23 mouse cellular contexts compared by ENCODE assay signal in the genomic region with DNA sequence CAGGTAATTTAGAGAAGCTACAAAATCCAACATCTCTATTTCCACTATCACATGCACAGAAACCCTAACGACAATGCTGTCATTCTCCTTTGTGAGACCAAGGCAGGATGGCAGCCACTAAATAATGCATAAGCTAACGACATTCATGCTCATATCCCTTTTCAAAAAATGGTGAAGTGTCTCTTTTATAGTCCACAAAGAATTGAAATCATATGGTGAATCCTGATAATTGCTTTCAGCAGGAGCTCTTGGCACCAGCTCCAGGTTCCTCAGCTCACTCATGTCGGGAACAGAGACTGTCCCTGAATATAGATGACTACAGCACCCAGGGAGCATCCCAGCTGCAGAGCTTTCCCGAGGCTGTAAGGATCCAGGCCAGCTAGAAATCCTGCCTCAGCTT. TPM values are rescaled to one million over a fixed set of nuclear protein-coding genes. Genes with fewer than 3 reads are reported as not detected.
DNase-seq lines count a peak whose midpoint lies in the region; ATAC-seq and TF ChIP-seq lines count a peak whose summit lies in the region.
"Had no signal": no experiment of that assay in that cellular context is flagged by ENCODE, and none has a peak within 500 bp of the region (broad histone marks: within the 10 kb centered on the region; RNA-seq: fewer than 3 reads in every experiment).

No protein-coding gene starts in this region.

- H3K27ac ChIP-seq in hindbrain, embryonic 13.5 days: peak overlapping the region; percentile 55
- H3K27ac ChIP-seq in hindbrain, embryonic 10.5 days: no peak overlapping the region
- H3K27ac ChIP-seq in midbrain, embryonic 14.5 days (replicated peaks; ENCODE audit: low read depth, low read length): peak overlapping the region; percentile 58; the same call in 1 of the 2 replicates
- H3K27ac ChIP-seq in midbrain, embryonic 10.5 days (replicated peaks): no peak overlapping the region
- H3K27ac ChIP-seq in forebrain, embryonic 16.5 days (ENCODE audit: low read length): no peak overlapping the region
- no peak overlapping the region for H3K27ac ChIP-seq in hindbrain, postnatal 0 days
- H3K27ac ChIP-seq: limb, embryonic 15.5 days; macrophage had no signal

- peaks cover 3% of the 10 kb centered on the region; the same call in 1 of the 2 replicates for H3K4me1 ChIP-seq in hindbrain, embryonic 13.5 days (replicated peaks)
- no peaks in the 10 kb centered on the region for H3K4me1 ChIP-seq in hindbrain, embryonic 10.5 days (replicated peaks)
- H3K4me1 ChIP-seq in midbrain, embryonic 14.5 days (ENCODE audit: control insufficient read depth, insufficient read depth, low read length): no peaks in the 10 kb centered on the region
- H3K4me1 ChIP-seq in midbrain, embryonic 10.5 days: no peaks in the 10 kb centered on the region
- no peaks in the 10 kb centered on the region for H3K4me1 ChIP-seq in forebrain, embryonic 16.5 days (replicated peaks; ENCODE audit: control insufficient read depth, insufficient read depth, low read length)
- H3K4me1 ChIP-seq in hindbrain, postnatal 0 days (ENCODE audit: insufficient read depth, low read length): no peaks in the 10 kb centered on the region
- H3K4me1 ChIP-seq: limb, embryonic 15.5 days had no signal

- no peak for TF ChIP-seq CTCF in hindbrain, postnatal 0 days (IDR thresholded peaks at IDR 0.05; ENCODE audit: low read depth)

- no peaks in the 10 kb centered on the region for H3K27me3 ChIP-seq in hindbrain, embryonic 13.5 days
- no peaks in the 10 kb centered on the region for H3K27me3 ChIP-seq in hindbrain, embryonic 10.5 days (ENCODE audit: insufficient read depth, poor library complexity, severe bottlenecking)
- H3K27me3 ChIP-seq in midbrain, embryonic 14.5 days (ENCODE audit: control insufficient read depth, insufficient read depth, low read length): no peaks in the 10 kb centered on the region
- H3K27me3 ChIP-seq in midbrain, embryonic 10.5 days (ENCODE audit: low read depth, poor library complexity, severe bottlenecking): no peaks in the 10 kb centered on the region
- no peaks in the 10 kb centered on the region for H3K27me3 ChIP-seq in forebrain, embryonic 16.5 days (replicated peaks; ENCODE audit: control insufficient read depth, insufficient read depth, low read length)
- no peaks in the 10 kb centered on the region for H3K27me3 ChIP-seq in hindbrain, postnatal 0 days (ENCODE audit: insufficient read depth, low read length)
- H3K27me3 ChIP-seq: limb, embryonic 15.5 days had no signal

- ATAC-seq in hindbrain, embryonic 13.5 days (ENCODE audit: low FRiP score): no peak; the same call in 1 of the 2 replicates
- peak; percentile 72 for ATAC-seq in midbrain, embryonic 14.5 days (ENCODE audit: low FRiP score, low TSS enrichment)
- peak; percentile 95 for ATAC-seq in forebrain, embryonic 16.5 days
- 0 out of 2 replicates have a peak, but pooled peaks have one; percentile 15 for ATAC-seq in hindbrain, postnatal 0 days
- ATAC-seq: CD4-positive, CD25-positive, alpha-beta regulatory T cell, adult 4 months; intestine, embryonic 16.5 days had no signal

- H3K9ac ChIP-seq in hindbrain, embryonic 13.5 days: no peak overlapping the region
- H3K9ac ChIP-seq in midbrain, embryonic 14.5 days (replicated peaks; ENCODE audit: low read length): no peak overlapping the region
- H3K9ac ChIP-seq in forebrain, embryonic 16.5 days (replicated peaks; ENCODE audit: low read depth, low read length): no peak overlapping the region
- no peak overlapping the region for H3K9ac ChIP-seq in hindbrain, postnatal 0 days (replicated peaks; ENCODE audit: low read length)
- H3K9ac ChIP-seq: limb, embryonic 15.5 days had no signal

- no peak for DNase-seq in hindbrain, embryonic 10.5 days (ENCODE audit: low spot score)
- DNase-seq in midbrain, embryonic 14.5 days: peak; percentile 67
- DNase-seq in midbrain, embryonic 10.5 days (ENCODE audit: low spot score): no peak
- peak; percentile 34 for DNase-seq in hindbrain, postnatal 0 days (ENCODE audit: low spot score)
- DNase-seq in gastrocnemius, postnatal 36 days: no peak
- DNase-seq in kidney, postnatal 36 days: no peak
- DNase-seq: adrenal gland, adult 2 months; cerebellum, adult 9-10 months; gastrocnemius, postnatal 10 days; heart, postnatal 14 days; kidney, postnatal 10 days; lung, adult 2 months; right cerebral cortex, postnatal 14 days had no signal

- H3K9me3 ChIP-seq in hindbrain, embryonic 13.5 days: no peaks in the 10 kb centered on the region
- no peaks in the 10 kb centered on the region for H3K9me3 ChIP-seq in hindbrain, embryonic 10.5 days
- H3K9me3 ChIP-seq in midbrain, embryonic 14.5 days (ENCODE audit: control insufficient read depth, low read length): no peaks in the 10 kb centered on the region
- no peaks in the 10 kb centered on the region for H3K9me3 ChIP-seq in midbrain, embryonic 10.5 days (replicated peaks)
- no peaks in the 10 kb centered on the region for H3K9me3 ChIP-seq in forebrain, embryonic 16.5 days (ENCODE audit: control insufficient read depth, low read length)
- no peaks in the 10 kb centered on the region for H3K9me3 ChIP-seq in hindbrain, postnatal 0 days (ENCODE audit: low read length)
- H3K9me3 ChIP-seq: limb, embryonic 15.5 days had no signal

- no peak overlapping the region for H3K4me2 ChIP-seq in hindbrain, embryonic 13.5 days
- H3K4me2 ChIP-seq in midbrain, embryonic 14.5 days (ENCODE audit: low read length): no peak overlapping the region
- no peak overlapping the region for H3K4me2 ChIP-seq in forebrain, embryonic 16.5 days (ENCODE audit: low read length)
- H3K4me2 ChIP-seq in hindbrain, postnatal 0 days (ENCODE audit: low read depth, low read length): no peak overlapping the region
- H3K4me2 ChIP-seq: limb, embryonic 15.5 days had no signal

- no peak overlapping the region for H3K4me3 ChIP-seq in hindbrain, embryonic 13.5 days
- H3K4me3 ChIP-seq in hindbrain, embryonic 10.5 days: no peak overlapping the region
- H3K4me3 ChIP-seq in midbrain, embryonic 14.5 days (replicated peaks; ENCODE audit: low read depth, low read length): no peak overlapping the region
- H3K4me3 ChIP-seq in midbrain, embryonic 10.5 days: no peak overlapping the region
- no peak overlapping the region for H3K4me3 ChIP-seq in forebrain, embryonic 16.5 days (replicated peaks; ENCODE audit: low read length)
- no peak overlapping the region for H3K4me3 ChIP-seq in hindbrain, postnatal 0 days (ENCODE audit: low read length)
- H3K4me3 ChIP-seq: erythroblast, embryonic 14.5 days; limb, embryonic 15.5 days had no signal

- intact Hi-C loops in gastrocnemius, postnatal 36 days (cut with DNase I): no loop called here

- WGBS in hindbrain, embryonic 13.5 days: 35% methylated on average over 4 of the region's 4 CpGs
- 63% methylated on average over 4 of the region's 4 CpGs for WGBS in hindbrain, embryonic 10.5 days
- WGBS in midbrain, embryonic 14.5 days: 25% methylated on average over 4 of the region's 4 CpGs
- 79% methylated on average over 4 of the region's 4 CpGs for WGBS in midbrain, embryonic 10.5 days
- 11% methylated on average over 4 of the region's 4 CpGs for WGBS in forebrain, embryonic 16.5 days
- 14% methylated on average over 4 of the region's 4 CpGs for WGBS in hindbrain, postnatal 0 days

- H3K36me3 ChIP-seq in hindbrain, embryonic 13.5 days: no peaks in the 10 kb centered on the region
- no peaks in the 10 kb centered on the region for H3K36me3 ChIP-seq in hindbrain, embryonic 10.5 days
- no peaks in the 10 kb centered on the region for H3K36me3 ChIP-seq in midbrain, embryonic 14.5 days (ENCODE audit: control insufficient read depth, insufficient read depth, low read length)
- H3K36me3 ChIP-seq in midbrain, embryonic 10.5 days: no peaks in the 10 kb centered on the region
- H3K36me3 ChIP-seq in forebrain, embryonic 16.5 days (ENCODE audit: control insufficient read depth, insufficient read depth): no peaks in the 10 kb centered on the region
- H3K36me3 ChIP-seq in hindbrain, postnatal 0 days (ENCODE audit: insufficient read depth, low read length): no peaks in the 10 kb centered on the region
- H3K36me3 ChIP-seq: limb, embryonic 15.5 days had no signal

RNA-seq across cellular contexts. Expression of a gene that starts 28.9 kb away (rescaled TPM):
- not detected in 2 replicates for polyA plus RNA-seq in hindbrain, embryonic 13.5 days (2015; fragmentation: Nextera tagmentation; extraction: Ambion mirVana)
- not detected in 2 replicates for polyA plus RNA-seq in hindbrain, embryonic 10.5 days (2016; fragmentation: Nextera tagmentation; extraction: Ambion mirVana)
- polyA plus RNA-seq in midbrain, embryonic 14.5 days (2014; fragmentation: Nextera tagmentation; extraction: Ambion mirVana): not detected in 2 replicates
- polyA plus RNA-seq in midbrain, embryonic 10.5 days (2016; fragmentation: Nextera tagmentation; extraction: Ambion mirVana): not detected in 2 replicates
- not detected in 2 replicates for polyA plus RNA-seq in forebrain, embryonic 16.5 days (2015; fragmentation: Nextera tagmentation; extraction: Ambion mirVana)
- total RNA-seq in hindbrain, postnatal 0 days (2014; rRNA removed): not detected in 2 replicates
- polyA plus RNA-seq in hindbrain, postnatal 0 days (2015; fragmentation: Nextera tagmentation; extraction: Ambion mirVana): not detected in 2 replicates
- not detected for total RNA-seq in gastrocnemius, postnatal 36 days (2021)
- total RNA-seq: adrenal gland, adult 2 months; gastrocnemius, postnatal 10 days; heart, postnatal 14 days; layer of hippocampus, postnatal 36 days; MEL; monocyte, adult 5-6 weeks had no signal
- polyA plus RNA-seq: adrenal gland, adult 2 months; CD4-positive, CD25-positive, alpha-beta regulatory T cell, adult 4 months; erythroblast, embryonic 14.5 days; intestine, embryonic 16.5 days; limb, embryonic 15.5 days; lung, adult 2 months; macrophage had no signal

Comparison
In these comparisons a context has a peak if more than half of its experiments do, and no peak if none do; other contexts are left out.
1. H3K27ac ChIP-seq: peak in hindbrain, embryonic 13.5 days (single experiment) and midbrain, embryonic 14.5 days (single experiment); none in hindbrain, embryonic 10.5 days (single experiment), midbrain, embryonic 10.5 days (single experiment), forebrain, embryonic 16.5 days (single experiment) and hindbrain, postnatal 0 days (single experiment).
2. DNase-seq: peak in midbrain, embryonic 14.5 days (single experiment) and hindbrain, postnatal 0 days (single experiment); none in hindbrain, embryonic 10.5 days (single experiment), midbrain, embryonic 10.5 days (single experiment), gastrocnemius, postnatal 36 days (0 of 2) and kidney, postnatal 36 days (0 of 2).